Mouse (Mus musculus) heart, embryonic 11.5 days (tissue): ENCODE measurements at regions not wholly inside any gene's neighbourhood (a gene's known extent, or its start where the extent isn't known, plus 50 kb on each side); places are given as distances from the start of the nearest gene placed in this dataset.

ENCODE experiments used
- ATAC-seq: fragments of 200-750 bp; cut with Nextera tagmentation; replicated peaks from 2 replicates; pipeline ENCODE4 v1.8.0; 2017; ENCODE audit warnings: moderate library complexity; ENCODE audit not compliant: insufficient number of reproducible peaks, low FRiP score, low TSS enrichment
- H3K27ac ChIP-seq: fragments of 300-500 bp; sonication (generic); 2 replicates; pipeline ENCODE4 v1.5.1; 2014; ENCODE audit warnings: mild to moderate bottlenecking, low read depth, low read length
- H3K27me3 ChIP-seq: fragments of 300-500 bp; sonication (generic); 2 replicates; pipeline ENCODE4 v1.6.1; 2014; ENCODE audit warnings: mild to moderate bottlenecking, low read length, mixed read lengths; ENCODE audit not compliant: control insufficient read depth, insufficient read depth
- H3K36me3 ChIP-seq: fragments of 300-500 bp; sonication (generic); 2 replicates; pipeline ENCODE4 v1.6.1; 2014; ENCODE audit warnings: mild to moderate bottlenecking, low read length, moderate library complexity, mixed read lengths; ENCODE audit not compliant: control insufficient read depth, insufficient read depth
- H3K4me1 ChIP-seq: fragments of 300-500 bp; sonication (generic); 2 replicates; pipeline ENCODE4 v1.6.1; 2014; ENCODE audit warnings: low read length; ENCODE audit not compliant: control insufficient read depth, insufficient read depth
- H3K4me2 ChIP-seq: fragments of 300-500 bp; sonication (generic); 2 replicates; pipeline ENCODE4 v1.6.1; 2014; ENCODE audit warnings: mild to moderate bottlenecking, moderate library complexity
- H3K4me3 ChIP-seq: fragments of 300-500 bp; sonication (generic); 2 replicates; pipeline ENCODE4 v1.5.1; 2014; ENCODE audit warnings: low read depth, low read length
- H3K9ac ChIP-seq: fragments of 300-500 bp; sonication (generic); 2 replicates; pipeline ENCODE4 v1.6.1; 2014; ENCODE audit warnings: mild to moderate bottlenecking, low read depth, low read length, moderate library complexity
- H3K9me3 ChIP-seq: fragments of 300-500 bp; sonication (generic); replicated peaks from 2 replicates; pipeline ENCODE4 v1.6.1; 2016; ENCODE audit warnings: low read length; ENCODE audit not compliant: control insufficient read depth
- WGBS: fragments of 180-500 bp; shearing (Covaris S2); extraction: QIAGEN DNeasy Blood & Tissue Kit; methylation state at CpG from one replicate; pipeline ENCODE4 v1.1.7; 2014; ENCODE audit not compliant: insufficient replicate concordance; 5-methylcytosine and 5-hydroxymethylcytosine counted together

GRCm38 (mm10) chr8:10758151-10758550 is 250.1 kb downstream of the Irs2 start:
- H3K36me3 ChIP-seq: no peaks in the 10 kb centered on the region
- no peak overlapping the region for H3K27ac ChIP-seq
- H3K4me3 ChIP-seq: no peak overlapping the region
- no peaks in the 10 kb centered on the region for H3K27me3 ChIP-seq
- H3K9ac ChIP-seq: no peak overlapping the region
- 78% methylated on average over 4 of the region's 4 CpGs for WGBS
- no peak overlapping the region for H3K4me2 ChIP-seq
- no peaks in the 10 kb centered on the region for H3K9me3 ChIP-seq
- ATAC-seq: no peak
- H3K4me1 ChIP-seq: peaks cover 18% of the 10 kb centered on the region

- no peaks in the 10 kb centered on the region for H3K27me3 ChIP-seq
- no peak overlapping the region for H3K9ac ChIP-seq
- H3K4me1 ChIP-seq: no peaks in the 10 kb centered on the region
- WGBS: 71% methylated on average over 4 of the region's 4 CpGs
- H3K36me3 ChIP-seq: no peaks in the 10 kb centered on the region
- no peak overlapping the region for H3K4me2 ChIP-seq
- H3K27ac ChIP-seq: no peak overlapping the region
- no peak overlapping the region for H3K4me3 ChIP-seq
- H3K9me3 ChIP-seq: no peaks in the 10 kb centered on the region
- no peak for ATAC-seq
Observed at GRCm38 (mm10) chr8:10754986-10755308, 253.3 kb downstream of the Irs2 start.

- Histone ChIP-seq H3K9ac (no peak overlapping the region), H3K27me3 (no peaks in the 10 kb centered on the region), H3K27ac (no peak overlapping the region), H3K4me1 (no peaks in the 10 kb centered on the region), H3K4me2 (no peak overlapping the region), H3K9me3 (no peaks in the 10 kb centered on the region), H3K36me3 (no peaks in the 10 kb centered on the region), H3K4me3 (no peak overlapping the region)
- no peak for ATAC-seq
- WGBS: 59% methylated on average over 13 of the region's 13 CpGs
Observed at GRCm38 (mm10) chr8:10754232-10754985, 253.8 kb downstream of the Irs2 start.

GRCm38 (mm10) chr8:10753056-10753455 is 255.2 kb downstream of the Irs2 start:
- Histone ChIP-seq H3K36me3 (no peaks in the 10 kb centered on the region), H3K27ac (no peak overlapping the region), H3K4me3 (no peak overlapping the region), H3K27me3 (no peaks in the 10 kb centered on the region), H3K9me3 (peaks cover 2% of the 10 kb centered on the region; the same call in 1 of the 2 replicates), H3K9ac (no peak overlapping the region), H3K4me2 (no peak overlapping the region), H3K4me1 (no peaks in the 10 kb centered on the region)
- no peak for ATAC-seq
- 63% methylated on average over 6 of the region's 6 CpGs for WGBS

- no peak overlapping the region for H3K27ac ChIP-seq
- no peak overlapping the region for H3K9ac ChIP-seq
- no peak overlapping the region for H3K4me3 ChIP-seq
- H3K4me2 ChIP-seq: no peak overlapping the region
- no peak for ATAC-seq
- H3K36me3 ChIP-seq: no peaks in the 10 kb centered on the region
- H3K27me3 ChIP-seq: no peaks in the 10 kb centered on the region
- H3K4me1 ChIP-seq: no peaks in the 10 kb centered on the region
- peaks cover 4% of the 10 kb centered on the region; the same call in 1 of the 2 replicates for H3K9me3 ChIP-seq
- 63% methylated on average over 2 of the region's 2 CpGs for WGBS
Observed at GRCm38 (mm10) chr8:10747150-10747549, 261.1 kb downstream of the Irs2 start.

GRCm38 (mm10) chr8:10743241-10743640 is 265.0 kb downstream of the Irs2 start:
- WGBS: 75% methylated on average over 6 of the region's 6 CpGs
- Histone ChIP-seq H3K9me3 (peaks cover 4% of the 10 kb centered on the region; the same call in 1 of the 2 replicates), H3K36me3 (no peaks in the 10 kb centered on the region), H3K9ac (no peak overlapping the region), H3K27ac (no peak overlapping the region), H3K4me3 (no peak overlapping the region), H3K4me2 (no peak overlapping the region), H3K27me3 (no peaks in the 10 kb centered on the region), H3K4me1 (no peaks in the 10 kb centered on the region; the same call in 1 of the 2 replicates)
- no peak for ATAC-seq

- Histone ChIP-seq H3K4me2 (no peak overlapping the region), H3K9ac (no peak overlapping the region), H3K27me3 (no peaks in the 10 kb centered on the region), H3K36me3 (no peaks in the 10 kb centered on the region), H3K9me3 (no peaks in the 10 kb centered on the region), H3K4me3 (no peak overlapping the region), H3K4me1 (no peaks in the 10 kb centered on the region; the same call in 1 of the 2 replicates), H3K27ac (no peak overlapping the region)
- no peak for ATAC-seq
- 95% methylated on average over 3 of the region's 3 CpGs for WGBS
Observed at GRCm38 (mm10) chr8:10740837-10741236, 267.4 kb downstream of the Irs2 start.

- WGBS: 55% methylated on average over 11 of the region's 11 CpGs
- no peak; the same call in 1 of the 2 replicates for ATAC-seq
- H3K27ac ChIP-seq: no peak overlapping the region
- H3K27me3 ChIP-seq: no peaks in the 10 kb centered on the region
- H3K4me3 ChIP-seq: no peak overlapping the region
- no peaks in the 10 kb centered on the region for H3K36me3 ChIP-seq
- no peak overlapping the region for H3K4me2 ChIP-seq
- H3K4me1 ChIP-seq: no peaks in the 10 kb centered on the region; the same call in 1 of the 2 replicates
- H3K9me3 ChIP-seq: no peaks in the 10 kb centered on the region
- no peak overlapping the region for H3K9ac ChIP-seq
Observed at GRCm38 (mm10) chr8:10738486-10739081, 269.7 kb downstream of the Irs2 start.

- H3K9me3 ChIP-seq: no peaks in the 10 kb centered on the region
- H3K27ac ChIP-seq: no peak overlapping the region
- 55% methylated on average over 4 of the region's 4 CpGs for WGBS
- H3K36me3 ChIP-seq: no peaks in the 10 kb centered on the region
- H3K27me3 ChIP-seq: no peaks in the 10 kb centered on the region
- ATAC-seq: no peak
- no peaks in the 10 kb centered on the region; the same call in 1 of the 2 replicates for H3K4me1 ChIP-seq
- no peak overlapping the region for H3K4me3 ChIP-seq
- no peak overlapping the region for H3K9ac ChIP-seq
- no peak overlapping the region for H3K4me2 ChIP-seq
Observed at GRCm38 (mm10) chr8:10734746-10735145, 273.5 kb downstream of the Irs2 start.
